Mouse (Mus musculus) cerebellum, postnatal 36 days (tissue): ENCODE measurements around the gene Sp2.

Experiments
- DNase-seq, 2 experiments: peaks; one replicate each; pipeline ENCODE4 v3.0.0; 2021 to 2022; ENCODE audit warnings: mixed read lengths in 2 of 2

The Sp2 gene

DNA sequence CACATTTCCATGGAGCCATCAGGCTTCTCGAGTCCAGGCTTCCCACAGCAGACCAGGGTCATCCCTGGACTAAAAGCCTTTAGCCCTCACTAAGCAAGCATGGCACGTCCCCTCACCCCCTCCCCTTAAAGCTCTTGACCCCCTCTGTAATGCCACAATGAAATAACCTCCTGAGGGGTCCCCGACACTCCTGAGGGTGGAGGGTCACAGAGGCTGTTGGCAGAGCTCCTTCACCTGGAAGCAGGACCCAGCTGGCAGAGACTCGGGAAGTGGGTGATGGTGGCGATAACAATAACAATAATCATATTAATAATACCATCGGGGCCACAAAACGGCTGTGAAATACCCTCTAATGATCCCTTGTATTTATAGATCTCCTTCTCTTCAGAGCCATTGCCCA is at the start of gene Sp2:
Gene Sp2 (minus strand): TSS at position 101 of the 400 bp plus-strand sequence.
- no peak for DNase-seq

GRCm38 (mm10) chr11:97032499-97032898 is 49.7 kb upstream of the Sp2 start:
- no peak for DNase-seq

DNA sequence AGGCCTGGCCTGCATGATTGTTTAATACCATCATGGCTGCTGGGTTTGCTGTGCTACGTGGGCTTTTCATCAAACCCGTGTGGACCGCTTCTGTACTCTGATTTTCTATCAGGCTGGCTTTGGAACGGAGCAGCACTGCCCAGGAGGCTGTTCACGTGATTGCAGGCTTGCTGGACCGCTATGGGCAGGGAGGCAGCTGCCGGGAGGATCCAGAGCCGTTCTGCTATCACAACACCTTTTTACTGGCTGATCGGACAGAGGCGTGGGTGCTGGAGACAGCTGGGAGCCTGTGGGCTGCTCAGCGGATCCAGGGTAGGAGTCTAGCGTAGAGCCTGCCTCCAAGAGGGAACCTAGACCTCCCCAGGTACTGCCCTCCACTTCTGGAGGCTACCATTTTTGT is 49.2 kb upstream of the Sp2 start:
- no peak for DNase-seq

DNA sequence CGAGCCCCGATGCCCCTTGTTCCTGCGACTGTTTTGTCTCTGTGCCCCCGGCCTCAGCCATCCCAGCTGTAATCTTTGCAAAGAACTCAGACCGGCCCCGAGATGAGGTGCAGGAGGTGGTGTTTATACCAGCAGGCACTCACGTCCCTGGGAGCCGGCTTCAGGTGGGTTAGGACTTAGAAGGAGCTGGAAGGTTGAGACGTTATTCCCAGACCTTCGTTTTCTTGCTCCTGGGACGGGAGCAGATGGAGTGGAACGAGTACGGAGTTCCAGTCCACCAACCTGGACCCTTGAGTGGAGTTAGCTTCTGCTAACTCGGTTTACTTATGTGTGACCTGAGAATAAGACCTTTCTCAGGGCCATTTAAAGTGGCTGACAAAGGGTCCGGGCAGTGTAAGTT is 47.7 kb upstream of the Sp2 start:
- no peak for DNase-seq

DNA sequence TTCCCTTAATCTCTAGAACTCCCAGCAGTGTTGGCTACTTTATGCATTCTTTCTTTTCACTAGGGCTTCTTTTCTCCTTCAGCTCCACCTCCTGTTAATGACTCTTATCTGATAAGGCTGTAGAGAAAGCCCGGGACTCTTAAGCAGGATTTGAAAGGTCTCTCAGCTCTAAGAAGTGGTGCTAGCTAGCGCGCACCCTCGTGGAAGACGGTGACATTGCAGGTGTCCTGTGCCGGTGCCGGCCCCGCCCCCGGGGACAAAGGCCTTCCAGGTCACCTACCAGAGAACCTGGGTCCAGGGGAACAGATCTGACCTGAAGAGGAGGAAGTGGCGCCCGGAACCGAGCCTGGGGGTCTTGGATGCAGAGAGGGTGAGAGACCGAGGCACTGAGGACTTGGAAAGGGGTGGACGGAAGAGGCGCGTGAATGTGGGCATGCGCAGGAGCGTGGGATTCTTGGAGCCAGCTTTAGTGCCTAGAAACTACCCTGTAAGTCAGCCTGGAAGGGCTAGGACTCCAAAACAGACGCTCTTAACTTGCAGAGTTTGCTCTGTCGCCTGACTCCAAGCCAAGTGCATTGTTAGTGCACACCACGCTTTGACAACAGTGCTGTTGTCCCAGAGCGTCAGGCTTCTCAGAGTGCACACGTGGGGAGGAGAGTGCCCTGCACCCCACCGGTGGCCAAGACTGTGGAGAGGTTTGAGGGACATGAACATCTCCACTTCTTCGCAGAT is 47.1 kb upstream of the Sp2 start, which contains the start of gene Scrn2:
Gene Scrn2 (plus strand): TSS at position 253 of the 732 bp plus-strand sequence.
- peak; percentile 85 to 87 for DNase-seq

- DNase-seq = peak; percentile 83 to 87
Measured at GRCm38 (mm10) chr11:97025721-97026344, 43.1 kb upstream of the Sp2 start.

DNA sequence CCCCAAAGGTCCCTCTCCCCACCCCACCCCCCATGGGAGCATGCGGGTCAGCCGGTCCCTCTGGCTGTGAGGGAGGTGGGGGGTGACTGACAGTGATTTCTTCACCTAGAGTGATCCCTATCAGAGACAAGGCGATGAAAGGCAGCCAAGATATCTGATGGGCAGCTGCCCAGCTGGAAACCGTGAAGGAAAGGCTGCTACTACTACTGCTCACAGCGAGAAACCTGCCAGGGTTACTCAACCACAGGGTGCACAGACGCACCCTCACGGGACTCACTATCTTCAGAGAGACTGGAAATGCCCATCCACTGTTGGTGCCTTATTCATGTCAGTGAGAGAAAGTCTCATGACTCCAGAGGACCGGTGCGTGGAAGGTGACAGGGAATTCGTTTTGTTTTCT is 42.2 kb upstream of the Sp2 start:
- no peak for DNase-seq

GRCm38 (mm10) chr11:97021873-97022484 is 39.2 kb upstream of the Sp2 start:
- peak; percentile 70 to 80 for DNase-seq

DNA sequence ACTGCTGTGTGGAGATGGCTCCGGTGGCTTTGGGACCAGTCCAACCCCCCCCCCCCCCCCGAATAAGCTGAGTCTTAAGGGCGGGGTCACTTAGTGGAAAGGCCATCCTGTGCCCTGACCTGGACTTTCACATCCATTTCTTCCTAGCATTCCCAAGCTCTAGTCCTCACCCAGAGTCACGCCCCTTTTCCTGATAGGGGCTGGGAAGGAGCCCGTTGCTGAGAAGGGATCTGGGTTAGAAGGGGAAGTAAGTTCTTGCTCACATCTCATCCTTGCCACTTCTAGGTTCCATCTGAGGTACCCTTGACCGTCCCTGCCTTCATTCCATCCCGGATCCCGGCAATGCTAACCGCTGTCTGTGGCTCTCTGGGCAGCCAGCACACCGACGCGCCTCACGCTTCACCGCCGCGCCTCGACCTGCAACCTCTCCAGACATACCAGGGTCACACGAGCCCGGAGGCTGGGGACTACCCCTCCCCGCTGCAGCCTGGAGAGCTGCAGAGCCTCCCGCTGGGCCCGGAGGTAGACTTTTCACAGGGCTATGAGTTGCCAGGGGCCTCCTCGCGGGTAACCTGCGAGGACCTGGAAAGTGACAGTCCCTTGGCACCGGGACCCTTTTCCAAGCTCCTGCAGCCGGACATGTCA is 38.5 kb upstream of the Sp2 start:
- no peak for DNase-seq

GRCm38 (mm10) chr11:97019345-97019708 is 36.6 kb upstream of the Sp2 start:
- DNase-seq = no peak

GRCm38 (mm10) chr11:97018583-97019344 is 36.0 kb upstream of the Sp2 start:
- no peak for DNase-seq

DNA sequence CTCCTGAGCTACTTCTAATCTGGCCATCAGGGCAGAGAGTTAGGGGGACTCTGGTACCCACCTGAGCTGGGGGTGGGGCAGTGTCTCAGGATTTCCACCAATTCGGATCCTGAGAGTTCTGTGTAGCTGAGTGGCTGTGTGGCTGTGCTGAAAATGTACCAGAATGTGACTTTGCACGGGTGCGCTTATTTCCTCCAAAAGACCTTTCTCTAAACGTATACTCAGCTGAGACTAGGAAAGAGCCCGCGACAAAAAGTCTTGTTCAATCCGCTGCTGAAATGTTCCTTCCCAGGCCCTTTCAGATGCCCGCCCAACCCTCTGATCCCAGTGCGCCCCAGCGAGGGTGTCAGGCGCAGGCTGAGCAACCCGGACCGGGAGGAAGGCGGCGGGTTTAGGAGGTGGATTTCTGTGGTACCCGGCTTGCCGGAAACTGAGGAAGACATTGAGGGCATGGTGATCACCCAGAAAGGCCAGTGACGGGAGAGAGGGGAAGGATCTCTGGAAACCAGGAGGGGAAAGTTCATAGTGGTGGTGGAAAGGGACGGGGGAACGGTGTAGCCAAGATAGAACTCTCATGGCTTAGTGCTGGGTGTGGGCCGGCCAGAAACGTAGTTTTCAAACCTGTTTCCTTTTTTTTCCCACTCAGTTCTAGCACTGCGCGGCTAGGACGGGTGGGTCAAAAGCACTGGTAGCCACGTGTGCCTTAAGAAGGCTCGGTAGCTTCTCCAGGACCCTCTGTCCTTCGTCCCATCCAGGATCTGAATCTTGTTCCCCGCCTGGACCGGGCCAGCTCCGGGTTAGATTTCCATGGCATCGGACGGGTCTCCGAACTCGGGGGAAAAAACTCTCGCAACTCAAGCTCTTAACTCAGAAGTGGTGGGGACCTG is 35.2 kb upstream of the Sp2 start:
- DNase-seq = no peak

DNA sequence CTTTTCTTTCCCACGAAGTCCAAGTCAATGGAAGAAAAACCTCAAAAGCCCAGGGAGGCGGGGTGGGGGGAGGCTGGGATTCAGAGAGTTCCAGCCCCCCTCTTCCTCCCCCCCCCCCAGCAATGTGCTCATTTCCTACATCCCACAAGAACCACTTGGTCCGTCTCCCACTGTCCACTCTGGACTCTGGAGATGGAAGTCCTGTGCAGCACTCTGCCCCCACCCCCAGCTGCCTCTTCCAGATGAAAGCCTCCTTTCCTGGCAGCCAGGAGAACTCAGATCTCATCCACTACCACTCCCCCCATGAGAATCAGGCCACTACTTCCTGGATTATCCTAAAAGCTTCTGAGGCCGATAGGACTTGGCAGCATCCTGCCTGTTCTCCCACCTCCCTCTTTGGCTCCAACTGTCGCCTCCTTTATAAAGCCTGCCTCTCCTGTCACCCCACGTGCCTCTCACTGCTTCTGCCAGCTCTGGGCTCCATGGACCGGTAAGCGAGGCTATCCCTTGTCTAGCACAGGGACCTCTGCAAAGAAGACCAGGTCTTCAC is 30.4 kb upstream of the Sp2 start, which contains the start of gene Sp6:
Gene Sp6 (plus strand): TSS at position 274 of the 550 bp plus-strand sequence.
- no peak for DNase-seq

DNA sequence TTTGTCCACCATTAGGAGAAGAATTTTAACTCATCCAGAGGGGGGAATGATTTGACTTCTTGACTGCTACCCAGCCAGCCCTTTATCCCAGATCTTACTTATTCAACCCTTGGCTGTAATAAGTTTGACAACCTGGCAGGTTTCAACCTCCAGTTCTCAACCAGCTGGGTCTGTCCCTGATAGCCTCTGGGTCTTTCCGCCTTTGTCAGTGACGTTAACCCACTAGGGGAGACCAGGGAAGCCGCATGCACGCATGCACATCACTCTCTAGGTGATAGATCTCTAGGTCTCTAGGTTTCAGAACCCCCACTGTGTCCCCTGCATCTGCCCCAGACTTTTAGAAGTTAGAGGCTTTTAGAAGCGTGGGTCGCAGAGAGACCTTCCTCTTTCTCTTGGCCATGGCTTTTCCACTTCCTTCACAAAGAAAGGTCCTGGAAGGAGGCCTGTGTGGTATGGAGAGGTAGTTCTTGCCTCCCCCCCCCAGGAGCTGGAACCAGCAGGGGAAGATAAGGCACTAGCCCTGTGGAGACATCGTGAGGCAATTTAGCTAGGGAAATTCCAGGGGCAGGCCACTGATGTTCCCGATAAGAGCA is 26.5 kb upstream of the Sp2 start:
- no peak for DNase-seq

- DNase-seq = no peak
Measured at GRCm38 (mm10) chr11:97007093-97007794, 24.5 kb upstream of the Sp2 start.

DNA sequence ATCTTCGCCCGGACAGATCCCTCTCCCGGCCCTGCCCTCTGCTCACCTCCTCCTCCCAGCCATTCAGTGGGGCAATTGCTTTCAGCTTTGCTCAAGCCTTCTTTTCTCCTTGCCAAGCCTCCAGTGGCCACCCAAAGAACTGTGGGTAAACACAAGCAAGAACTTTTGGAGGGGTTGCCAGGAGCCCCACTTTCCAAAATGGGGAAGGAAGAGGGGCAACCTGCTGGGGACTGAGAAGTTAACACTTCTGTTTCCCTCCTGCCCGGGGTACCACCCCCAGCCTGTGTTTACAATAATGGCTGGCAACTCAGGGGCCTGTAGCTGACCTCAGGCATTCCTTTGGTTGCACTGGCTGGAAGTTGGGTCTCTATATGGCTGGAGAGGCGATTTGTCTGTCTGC is 20.4 kb upstream of the Sp2 start:
- no peak for DNase-seq

DNA sequence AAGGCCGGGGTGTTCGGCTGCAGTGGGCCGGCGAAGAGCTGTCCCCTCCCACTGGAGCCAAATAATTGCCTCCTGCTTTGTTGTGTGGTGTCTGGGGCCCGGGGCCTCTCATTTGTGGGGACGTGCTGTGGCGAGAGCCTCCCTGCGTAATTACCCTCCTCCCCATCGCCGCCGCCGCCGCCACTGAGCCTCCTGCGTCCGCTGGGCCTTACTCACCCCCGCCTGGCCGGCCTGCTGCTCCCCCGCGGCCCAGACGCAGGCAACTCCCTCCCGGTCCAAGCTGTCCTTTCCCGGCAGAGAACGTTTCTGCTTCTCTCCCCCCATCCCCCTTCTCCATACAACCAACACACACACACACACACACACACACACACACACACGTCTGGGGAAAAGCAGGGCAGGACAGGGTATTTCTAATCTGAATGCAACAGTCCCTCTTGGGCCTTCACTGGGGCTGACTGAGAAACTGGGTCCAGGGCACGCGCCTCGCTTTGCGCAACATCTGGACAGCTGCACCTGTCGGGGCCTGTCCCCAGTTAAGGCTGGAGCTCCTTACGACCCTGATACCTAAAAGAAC is 14.7 kb upstream of the Sp2 start:
- peak; percentile 59 to 60 for DNase-seq

DNA sequence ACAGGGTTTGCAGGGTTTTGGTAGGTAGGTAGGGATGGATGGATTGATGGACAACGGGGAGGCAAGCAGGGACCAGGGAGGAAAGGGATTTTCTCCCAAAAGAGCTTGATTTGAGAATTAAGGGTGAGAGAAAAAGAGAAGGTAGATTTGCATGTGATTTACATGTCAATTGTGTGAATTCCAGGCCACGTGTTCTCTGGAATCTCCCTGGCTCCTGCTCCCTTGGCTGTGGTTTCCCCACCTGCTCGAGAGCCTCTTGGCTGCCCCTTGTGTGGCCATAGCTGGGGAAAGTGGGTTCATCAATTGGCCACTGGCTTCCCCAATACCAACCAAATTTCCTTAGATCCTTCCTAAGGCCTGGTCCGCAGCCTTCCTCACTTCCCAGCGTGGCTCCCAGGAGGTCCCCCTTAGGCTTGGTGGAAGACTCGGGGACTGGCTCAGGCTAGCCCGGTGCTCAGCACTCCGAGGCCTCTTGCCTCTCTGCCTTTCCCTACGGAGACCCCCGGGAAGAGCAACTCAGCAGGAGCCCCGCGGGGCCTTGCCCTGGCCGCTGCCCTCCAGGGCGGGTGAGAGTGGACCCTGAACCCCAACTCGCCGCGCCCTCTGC is 14.1 kb upstream of the Sp2 start:
- no peak for DNase-seq
